Mouse (Mus musculus): Measurements from ENCODE around the gene Mecom. TPM values are rescaled to one million over a fixed set of nuclear protein-coding genes. Genes with fewer than 3 reads are reported as not detected.

The Mecom gene
- polyA plus RNA-seq, 1 experiment = 0.19 TPM

- Histone ChIP-seq H3K27me3 (ENCODE audit: control insufficient read depth, insufficient read depth, low read length) (no peaks in the 10 kb centered on the region), H3K4me3 (ENCODE audit: control insufficient read depth, low read depth, low read length) (no peak overlapping the region), H3K36me3 (ENCODE audit: control insufficient read depth, insufficient read depth, low read length) (no peaks in the 10 kb centered on the region), H3K4me1 (ENCODE audit: control insufficient read depth, insufficient read depth, low read length) (no peaks in the 10 kb centered on the region), H3K27ac (ENCODE audit: control insufficient read depth, insufficient read depth, low read depth, low read length) (no peak overlapping the region)
- TF ChIP-seq POLR2A (IDR thresholded peaks at IDR 0.05; ENCODE audit: control insufficient read depth, low read depth, low read length) = no peak
- TF ChIP-seq CTCF (IDR thresholded peaks at IDR 0.05; ENCODE audit: control insufficient read depth, insufficient read depth, insufficient replicate concordance, low read depth, low read length) = no peak
These were observed 168.5 kb downstream of the Mecom start for GRCm38 (mm10) chr3:30379301-30379700.

GRCm38 (mm10) chr3:30371472-30371871, 176.3 kb downstream of the Mecom start:
- H3K4me3 ChIP-seq (ENCODE audit: control insufficient read depth, low read depth, low read length) = no peak overlapping the region
- no peaks in the 10 kb centered on the region for H3K27me3 ChIP-seq (ENCODE audit: control insufficient read depth, insufficient read depth, low read length)
- TF ChIP-seq CTCF (IDR thresholded peaks at IDR 0.05; ENCODE audit: control insufficient read depth, insufficient read depth, insufficient replicate concordance, low read depth, low read length) (no peak), POLR2A (IDR thresholded peaks at IDR 0.05; ENCODE audit: control insufficient read depth, low read depth, low read length) (no peak)
- no peaks in the 10 kb centered on the region for H3K36me3 ChIP-seq (ENCODE audit: control insufficient read depth, insufficient read depth, low read length)
- no peak overlapping the region for H3K27ac ChIP-seq (ENCODE audit: control insufficient read depth, insufficient read depth, low read depth, low read length)
- no peaks in the 10 kb centered on the region; the same call in none of the 2 replicates for H3K4me1 ChIP-seq (ENCODE audit: control insufficient read depth, insufficient read depth, low read length)

- H3K27me3 ChIP-seq (ENCODE audit: control insufficient read depth, insufficient read depth, low read length) = no peaks in the 10 kb centered on the region
- H3K4me3 ChIP-seq (ENCODE audit: control insufficient read depth, low read depth, low read length) = no peak overlapping the region
- TF ChIP-seq POLR2A (IDR thresholded peaks at IDR 0.05; ENCODE audit: control insufficient read depth, low read depth, low read length) (no peak), CTCF (IDR thresholded peaks at IDR 0.05; ENCODE audit: control insufficient read depth, insufficient read depth, insufficient replicate concordance, low read depth, low read length) (no peak)
- no peak overlapping the region for H3K27ac ChIP-seq (ENCODE audit: control insufficient read depth, insufficient read depth, low read depth, low read length)
- H3K4me1 ChIP-seq (ENCODE audit: control insufficient read depth, insufficient read depth, low read length) = no peaks in the 10 kb centered on the region; the same call in none of the 2 replicates
- H3K36me3 ChIP-seq (ENCODE audit: control insufficient read depth, insufficient read depth, low read length) = no peaks in the 10 kb centered on the region
These were observed 176.8 kb downstream of the Mecom start for GRCm38 (mm10) chr3:30370860-30371455.

GRCm38 (mm10) chr3:30366621-30367020, 181.2 kb downstream of the Mecom start:
- no peaks in the 10 kb centered on the region for H3K27me3 ChIP-seq (ENCODE audit: control insufficient read depth, insufficient read depth, low read length)
- no peak overlapping the region for H3K27ac ChIP-seq (ENCODE audit: control insufficient read depth, insufficient read depth, low read depth, low read length)
- TF ChIP-seq CTCF (IDR thresholded peaks at IDR 0.05; ENCODE audit: control insufficient read depth, insufficient read depth, insufficient replicate concordance, low read depth, low read length) = no peak
- no peak for TF ChIP-seq POLR2A (IDR thresholded peaks at IDR 0.05; ENCODE audit: control insufficient read depth, low read depth, low read length)
- no peak overlapping the region for H3K4me3 ChIP-seq (ENCODE audit: control insufficient read depth, low read depth, low read length)
- H3K36me3 ChIP-seq (ENCODE audit: control insufficient read depth, insufficient read depth, low read length) = no peaks in the 10 kb centered on the region
- no peaks in the 10 kb centered on the region; the same call in none of the 2 replicates for H3K4me1 ChIP-seq (ENCODE audit: control insufficient read depth, insufficient read depth, low read length)

GRCm38 (mm10) chr3:30361190-30361589, 186.6 kb downstream of the Mecom start:
- H3K4me1 ChIP-seq (ENCODE audit: control insufficient read depth, insufficient read depth, low read length) = no peaks in the 10 kb centered on the region
- no peak overlapping the region for H3K4me3 ChIP-seq (ENCODE audit: control insufficient read depth, low read depth, low read length)
- H3K36me3 ChIP-seq (ENCODE audit: control insufficient read depth, insufficient read depth, low read length) = no peaks in the 10 kb centered on the region
- H3K27ac ChIP-seq (ENCODE audit: control insufficient read depth, insufficient read depth, low read depth, low read length) = no peak overlapping the region
- TF ChIP-seq CTCF (IDR thresholded peaks at IDR 0.05; ENCODE audit: control insufficient read depth, insufficient read depth, insufficient replicate concordance, low read depth, low read length) (no peak), POLR2A (IDR thresholded peaks at IDR 0.05; ENCODE audit: control insufficient read depth, low read depth, low read length) (no peak)
- H3K27me3 ChIP-seq (ENCODE audit: control insufficient read depth, insufficient read depth, low read length) = no peaks in the 10 kb centered on the region

GRCm38 (mm10) chr3:30353878-30354727, 193.7 kb downstream of the Mecom start:
- H3K27me3 ChIP-seq (ENCODE audit: control insufficient read depth, insufficient read depth, low read length) = no peaks in the 10 kb centered on the region
- no peaks in the 10 kb centered on the region for H3K4me1 ChIP-seq (ENCODE audit: control insufficient read depth, insufficient read depth, low read length)
- H3K36me3 ChIP-seq (ENCODE audit: control insufficient read depth, insufficient read depth, low read length) = no peaks in the 10 kb centered on the region
- H3K4me3 ChIP-seq (ENCODE audit: control insufficient read depth, low read depth, low read length) = no peak overlapping the region
- no peak for TF ChIP-seq CTCF (IDR thresholded peaks at IDR 0.05; ENCODE audit: control insufficient read depth, insufficient read depth, insufficient replicate concordance, low read depth, low read length)
- no peak for TF ChIP-seq POLR2A (IDR thresholded peaks at IDR 0.05; ENCODE audit: control insufficient read depth, low read depth, low read length)
- no peak overlapping the region for H3K27ac ChIP-seq (ENCODE audit: control insufficient read depth, insufficient read depth, low read depth, low read length)

- Histone ChIP-seq H3K36me3 (ENCODE audit: control insufficient read depth, insufficient read depth, low read length) (no peaks in the 10 kb centered on the region), H3K27me3 (ENCODE audit: control insufficient read depth, insufficient read depth, low read length) (no peaks in the 10 kb centered on the region), H3K4me1 (ENCODE audit: control insufficient read depth, insufficient read depth, low read length) (no peaks in the 10 kb centered on the region), H3K27ac (ENCODE audit: control insufficient read depth, insufficient read depth, low read depth, low read length) (no peak overlapping the region), H3K4me3 (ENCODE audit: control insufficient read depth, low read depth, low read length) (no peak overlapping the region)
- TF ChIP-seq CTCF (IDR thresholded peaks at IDR 0.05; ENCODE audit: control insufficient read depth, insufficient read depth, insufficient replicate concordance, low read depth, low read length) = no peak
- no peak for TF ChIP-seq POLR2A (IDR thresholded peaks at IDR 0.05; ENCODE audit: control insufficient read depth, low read depth, low read length)
These were observed 198.5 kb downstream of the Mecom start for GRCm38 (mm10) chr3:30349279-30349678.
